Mouse (Mus musculus) myocyte (in vitro differentiated cells): Measurements from ENCODE around the gene Tnn.

ENCODE experiments used
- E2F4 ChIP-seq: IDR thresholded peaks from one replicate; pipeline ENCODE4 v1.6.1; 2011; ENCODE audit warnings: mild to moderate bottlenecking, control low read depth, moderate library complexity; ENCODE audit not compliant: insufficient read depth
- MAX ChIP-seq: IDR thresholded peaks from one replicate; pipeline ENCODE4 v1.6.1; 2011; ENCODE audit warnings: low read depth, mild to moderate bottlenecking, control low read depth
- POLR2A ChIP-seq: IDR thresholded peaks from one replicate; pipeline ENCODE4 v1.6.1; 2011; ENCODE audit warnings: low read depth, mild to moderate bottlenecking, control low read depth, moderate library complexity; ENCODE audit not compliant: insufficient read length
- USF1 ChIP-seq: IDR thresholded peaks from one replicate; pipeline ENCODE4 v1.6.1; 2011; ENCODE audit warnings: low read depth, mild to moderate bottlenecking, control low read depth, moderate library complexity

DNA sequence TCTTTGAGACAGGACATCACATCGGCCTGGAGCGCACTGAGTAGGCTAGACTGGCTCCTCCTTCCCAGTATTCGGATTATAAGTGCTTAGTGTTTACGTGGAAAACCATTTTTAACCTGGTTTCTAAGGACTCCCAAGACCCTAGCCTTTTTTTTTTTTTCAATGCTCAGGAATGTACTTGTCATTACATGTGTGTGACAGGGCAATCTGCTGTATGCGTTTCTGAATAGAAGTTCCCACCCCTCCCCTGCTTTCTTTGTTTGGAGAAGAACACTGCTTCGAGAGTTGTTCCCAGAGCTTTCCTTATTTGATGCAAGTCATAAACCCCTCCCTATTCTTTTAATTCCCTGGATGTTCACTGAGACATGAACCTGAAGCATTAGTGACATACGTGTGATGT, 9.0 kb downstream of the Tnn start:
- TF ChIP-seq POLR2A: no peak
- TF ChIP-seq MAX: no peak
- no peak for TF ChIP-seq USF1
- TF ChIP-seq E2F4: no peak
